Comparison of ENCODE assay signal across 9 mouse cellular contexts in the genomic region with DNA sequence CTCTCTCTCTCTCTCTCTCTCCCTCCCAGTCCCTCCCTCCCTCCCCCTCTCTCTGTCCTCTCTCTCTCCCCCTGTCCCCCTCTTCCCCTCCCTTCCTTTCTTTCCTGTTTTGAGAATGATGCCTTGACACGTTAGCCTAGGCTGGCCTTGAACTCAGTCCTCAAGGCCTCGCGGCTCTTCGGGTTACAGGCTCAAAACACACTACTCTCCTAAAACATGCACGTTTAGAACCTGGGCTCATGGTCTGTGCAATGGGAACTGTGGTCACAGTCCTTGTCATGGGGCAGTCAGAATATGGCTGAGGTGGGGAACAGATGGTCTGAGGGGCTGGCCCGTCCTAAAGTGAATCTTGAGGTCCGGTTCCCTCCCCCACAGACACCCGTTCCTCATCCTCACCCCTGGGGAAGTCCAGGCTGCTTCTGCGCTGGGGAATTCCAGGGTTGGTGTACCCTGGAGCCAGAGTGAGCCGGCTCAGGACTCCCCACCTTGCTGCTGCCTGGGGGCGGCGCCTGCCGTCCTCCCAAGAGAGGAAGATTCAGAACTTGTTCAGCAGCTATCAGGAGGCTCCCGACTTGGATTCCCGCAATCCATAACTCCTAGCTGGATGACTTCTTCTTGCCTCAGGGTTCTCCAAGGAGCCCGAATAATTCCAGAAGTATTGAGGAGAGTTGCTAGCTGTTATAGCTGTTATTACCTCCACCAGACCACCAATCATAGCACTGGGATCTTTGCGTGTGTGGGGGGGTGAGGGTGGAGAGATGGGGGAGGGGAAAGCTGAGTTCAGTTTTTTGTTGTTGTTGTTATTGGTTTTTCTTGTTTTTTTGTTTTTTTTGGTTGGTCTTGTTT. TPM values are rescaled to one million over a fixed set of nuclear protein-coding genes. Genes with fewer than 3 reads are reported as not detected.
DNase-seq lines count a peak whose midpoint lies in the region; ATAC-seq and TF ChIP-seq lines count a peak whose summit lies in the region.
"Had no signal": no experiment of that assay in that cellular context is flagged by ENCODE, and none has a peak within 500 bp of the region (broad histone marks: within the 10 kb centered on the region; RNA-seq: fewer than 3 reads in every experiment).

No protein-coding gene starts in this region.

- TF ChIP-seq CTCF in liver, adult 2 months (IDR thresholded peaks at IDR 0.05; ENCODE audit: low read depth, low read length) = no peak

- no peak for ATAC-seq in hindbrain, embryonic 11.5 days (ENCODE audit: low FRiP score)
- no peak for ATAC-seq in liver, embryonic 16.5 days (ENCODE audit: low read depth)

- peaks cover 4% of the 10 kb centered on the region; the same call in 1 of the 2 replicates for H3K79me2 ChIP-seq in liver, adult 2 months (ENCODE audit: control insufficient read depth, insufficient read depth, low read length)

- peak overlapping the region; percentile 76 for H3K4me3 ChIP-seq in liver, adult 2 months (ENCODE audit: insufficient read depth, low read depth, low read length)
- H3K4me3 ChIP-seq in hindbrain, embryonic 11.5 days (ENCODE audit: low read depth, low read length) = no peak overlapping the region
- H3K4me3 ChIP-seq in liver, embryonic 16.5 days (ENCODE audit: low read depth, low read length) = peak overlapping the region; percentile 58

- no peaks in the 10 kb centered on the region for H3K27me3 ChIP-seq in liver, adult 2 months (ENCODE audit: control insufficient read depth, insufficient read depth, low read length)
- H3K27me3 ChIP-seq in hindbrain, embryonic 11.5 days (ENCODE audit: control insufficient read depth, insufficient read depth, low read length) = peaks cover 36% of the 10 kb centered on the region
- H3K27me3 ChIP-seq in liver, embryonic 16.5 days (ENCODE audit: control insufficient read depth, insufficient read depth, low read depth, low read length) = peaks cover 41% of the 10 kb centered on the region

- H3K36me3 ChIP-seq in liver, adult 2 months (ENCODE audit: control insufficient read depth, insufficient read depth, low read length) = peaks cover 12% of the 10 kb centered on the region
- no peaks in the 10 kb centered on the region for H3K36me3 ChIP-seq in hindbrain, embryonic 11.5 days (ENCODE audit: control insufficient read depth, insufficient read depth, low read length)
- H3K36me3 ChIP-seq in liver, embryonic 16.5 days (ENCODE audit: control insufficient read depth, insufficient read depth) = no peaks in the 10 kb centered on the region

- H3K9ac ChIP-seq in liver, adult 2 months (ENCODE audit: low read depth, low read length) = peak overlapping the region; percentile 66
- H3K9ac ChIP-seq in hindbrain, embryonic 11.5 days (ENCODE audit: low read depth, low read length) = no peak overlapping the region
- H3K9ac ChIP-seq in liver, embryonic 16.5 days (ENCODE audit: low read depth, low read length) = no peak overlapping the region; the same call in 1 of the 2 replicates

- no peak overlapping the region for H3K4me2 ChIP-seq in hindbrain, embryonic 11.5 days (replicated peaks; ENCODE audit: low read depth, low read length)
- H3K4me2 ChIP-seq in liver, embryonic 16.5 days (ENCODE audit: low read depth, low read length) = peak overlapping the region; percentile 67

- 4% methylated on average over 17 of the region's 17 CpGs for WGBS in liver, adult 2 months
- 8% methylated on average over 17 of the region's 17 CpGs for WGBS in hindbrain, embryonic 11.5 days
- WGBS in liver, embryonic 16.5 days (ENCODE audit: insufficient replicate concordance) = 3% methylated on average over 17 of the region's 17 CpGs

- DNase-seq in liver, adult 2 months (ENCODE audit: extremely low read depth, low read depth, low spot score) = no peak
- no peak for DNase-seq in liver
- DNase-seq in T-cell, adult 2 months (ENCODE audit: low spot score) = peak; percentile 23
- peak; percentile 30 for DNase-seq in hindbrain, embryonic 11.5 days (ENCODE audit: low spot score)
- DNase-seq in ovary, postnatal 36 days (ENCODE audit: low spot score) = no peak
- no peak for DNase-seq in cerebellum, postnatal 25 days
- no peak for DNase-seq in left cerebral cortex, postnatal 14 days (ENCODE audit: low spot score in 2 of 2)

- peak overlapping the region; percentile 8 for H3K27ac ChIP-seq in liver, adult 2 months (replicated peaks; ENCODE audit: insufficient read depth, low read depth, low read length)
- H3K27ac ChIP-seq in hindbrain, embryonic 11.5 days (ENCODE audit: low read depth, low read length) = no peak overlapping the region
- H3K27ac ChIP-seq in liver, embryonic 16.5 days (ENCODE audit: low read length) = no peak overlapping the region

- TF ChIP-seq POLR2A in liver, adult 2 months (IDR thresholded peaks at IDR 0.05; ENCODE audit: extremely low read depth, insufficient read depth, low read length) = no peak

- intact Hi-C loops in left cerebral cortex, postnatal 14 days (cut with DNase I) = no loop called here

- H3K4me1 ChIP-seq in liver, adult 2 months (ENCODE audit: control insufficient read depth, insufficient read depth, low read length) = peaks cover 6% of the 10 kb centered on the region; the same call in 1 of the 2 replicates
- no peaks in the 10 kb centered on the region for H3K4me1 ChIP-seq in hindbrain, embryonic 11.5 days (replicated peaks; ENCODE audit: control insufficient read depth, insufficient read depth, low read length)
- H3K4me1 ChIP-seq in liver, embryonic 16.5 days (ENCODE audit: control insufficient read depth, low read depth, low read length) = peaks cover 25% of the 10 kb centered on the region

- no peaks in the 10 kb centered on the region for H3K9me3 ChIP-seq in hindbrain, embryonic 11.5 days (ENCODE audit: control insufficient read depth, low read length)
- no peaks in the 10 kb centered on the region for H3K9me3 ChIP-seq in liver, embryonic 16.5 days (replicated peaks; ENCODE audit: control insufficient read depth, low read length)

RNA-seq across cellular contexts. Expression of a gene that starts 0.8 kb away (rescaled TPM):
- 8.6 and 9.6 TPM in 2 replicates for total RNA-seq in liver, adult 2 months (2014; rRNA removed)
- 5.8 and 11.6 TPM in 2 replicates for polyA plus RNA-seq in liver, adult 2 months (2012; rRNA removed)
- 4.3 and 4.5 TPM in 2 replicates for polyA plus RNA-seq in hindbrain, embryonic 11.5 days (2014; fragmentation: Nextera tagmentation; extraction: Ambion mirVana)
- polyA plus RNA-seq in liver, embryonic 16.5 days (2015; fragmentation: Nextera tagmentation; extraction: Ambion mirVana) = 10.6 and 11.9 TPM in 2 replicates
- total RNA-seq in left cerebral cortex, postnatal 14 days (2021) = 1 to 10 TPM; 3.0 to 3.6 TPM

RNA-seq across cellular contexts. Expression of a gene that starts 12.6 kb away (rescaled TPM):
- total RNA-seq in liver, adult 2 months (2014; rRNA removed) = 0.28 TPM in 1 of 2 replicates, not detected in the other
- 0.62 and 0.81 TPM in 2 replicates for polyA plus RNA-seq in liver, adult 2 months (2012; rRNA removed)
- polyA plus RNA-seq in hindbrain, embryonic 11.5 days (2014; fragmentation: Nextera tagmentation; extraction: Ambion mirVana) = 5.4 and 5.7 TPM in 2 replicates
- 172 and 184 TPM in 2 replicates for polyA plus RNA-seq in liver, embryonic 16.5 days (2015; fragmentation: Nextera tagmentation; extraction: Ambion mirVana)
- total RNA-seq in left cerebral cortex, postnatal 14 days (2021) = under 1 TPM in 1 of 2 experiments, not detected in 1; 0.86 TPM
- total RNA-seq: neutrophil, adult 5-6 weeks had no signal

RNA-seq across cellular contexts. Expression of a gene that starts 14.0 kb away (rescaled TPM):
- 16.0 and 21.9 TPM in 2 replicates for total RNA-seq in liver, adult 2 months (2014; rRNA removed)
- 72.4 and 79.8 TPM in 2 replicates for polyA plus RNA-seq in liver, adult 2 months (2012; rRNA removed)
- 120 and 132 TPM in 2 replicates for polyA plus RNA-seq in hindbrain, embryonic 11.5 days (2014; fragmentation: Nextera tagmentation; extraction: Ambion mirVana)
- 58.0 and 59.8 TPM in 2 replicates for polyA plus RNA-seq in liver, embryonic 16.5 days (2015; fragmentation: Nextera tagmentation; extraction: Ambion mirVana)
- total RNA-seq in left cerebral cortex, postnatal 14 days (2021) = 10 to 100 TPM; 58.7 to 62.9 TPM

RNA-seq across cellular contexts. Expression of a gene that starts 15.3 kb away (rescaled TPM):
- 0.07 TPM in 1 of 2 replicates, not detected in the other for total RNA-seq in liver, adult 2 months (2014; rRNA removed)
- polyA plus RNA-seq in liver, adult 2 months (2012; rRNA removed) = 0.02 and 0.09 TPM in 2 replicates
- 0.24 TPM in 1 of 2 replicates, not detected in the other for polyA plus RNA-seq in hindbrain, embryonic 11.5 days (2014; fragmentation: Nextera tagmentation; extraction: Ambion mirVana)
- 0.26 and 0.30 TPM in 2 replicates for polyA plus RNA-seq in liver, embryonic 16.5 days (2015; fragmentation: Nextera tagmentation; extraction: Ambion mirVana)
- total RNA-seq in left cerebral cortex, postnatal 14 days (2021) = 100 to 1,000 TPM; 294 to 307 TPM
- total RNA-seq: neutrophil, adult 5-6 weeks had no signal

RNA-seq across cellular contexts. Expression of a gene that starts 40.0 kb away (rescaled TPM):
- total RNA-seq in liver, adult 2 months (2014; rRNA removed) = 1.2 and 2.1 TPM in 2 replicates
- polyA plus RNA-seq in liver, adult 2 months (2012; rRNA removed) = 2.9 and 3.9 TPM in 2 replicates
- polyA plus RNA-seq in hindbrain, embryonic 11.5 days (2014; fragmentation: Nextera tagmentation; extraction: Ambion mirVana) = 23.4 TPM in 2 replicates
- polyA plus RNA-seq in liver, embryonic 16.5 days (2015; fragmentation: Nextera tagmentation; extraction: Ambion mirVana) = 3.1 and 3.5 TPM in 2 replicates
- 1 to 10 TPM; 1.6 to 1.8 TPM for total RNA-seq in left cerebral cortex, postnatal 14 days (2021)

Comparison
In these comparisons a context has a peak if more than half of its experiments do, and no peak if none do; other contexts are left out.
1. RNA of a gene that starts 12.6 kb away (polyA plus RNA-seq): 172 to 184 TPM in liver, embryonic 16.5 days; 5.4 to 5.7 TPM in hindbrain, embryonic 11.5 days and 0.62 to 0.81 TPM in liver, adult 2 months; every median in the first group is over 10 times any median in the second.
2. DNase-seq: peak in T-cell, adult 2 months (single experiment) and hindbrain, embryonic 11.5 days (single experiment); none in liver, adult 2 months (single experiment), liver (single experiment), ovary, postnatal 36 days (single experiment), cerebellum, postnatal 25 days (0 of 2) and left cerebral cortex, postnatal 14 days (0 of 2).